Mouse (Mus musculus): ENCODE results near the gene Extl1. TPM values are rescaled to one million over a fixed set of nuclear protein-coding genes. Genes with fewer than 3 reads are reported as not detected.
"Not testable (repeated sequence)": the region's sequence is repeated elsewhere in the genome, so short reads cannot be mapped to it uniquely, and the experiment has no call there.

The Extl1 gene
- polyA plus RNA-seq, 1 experiment = 49.2 TPM

DNA sequence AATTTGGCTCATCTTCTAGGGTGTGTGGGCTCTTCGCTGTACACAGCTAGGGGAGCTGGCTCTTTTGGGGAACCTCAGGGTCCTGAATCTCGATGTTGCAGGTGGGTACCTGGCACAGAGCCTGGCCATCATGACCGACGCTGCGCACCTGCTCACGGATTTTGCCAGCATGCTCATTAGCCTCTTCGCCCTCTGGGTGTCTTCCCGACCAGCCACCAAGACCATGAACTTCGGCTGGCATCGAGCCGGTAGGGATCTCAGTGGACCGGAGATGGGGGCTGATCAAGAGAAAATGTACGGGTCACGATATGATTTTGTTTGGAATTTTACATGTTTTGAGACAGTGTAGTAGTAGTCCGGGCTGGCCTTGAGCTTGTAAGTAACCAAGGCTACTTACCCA lies 37.8 kb downstream of the Extl1 start:
- no peak for TF ChIP-seq CTCF (IDR thresholded peaks at IDR 0.05; ENCODE audit: extremely low read depth, insufficient read depth, low read length)
- TF ChIP-seq POLR2A (IDR thresholded peaks at IDR 0.05; ENCODE audit: extremely low read depth, insufficient read depth, low read length) = no peak
- no peak overlapping the region for H3K4me3 ChIP-seq (ENCODE audit: insufficient read depth, low read length)
- no peaks in the 10 kb centered on the region for H3K4me1 ChIP-seq (ENCODE audit: control insufficient read depth, insufficient read depth, low read length)
- no peak overlapping the region for H3K27ac ChIP-seq (ENCODE audit: insufficient read depth, low read length)

DNA sequence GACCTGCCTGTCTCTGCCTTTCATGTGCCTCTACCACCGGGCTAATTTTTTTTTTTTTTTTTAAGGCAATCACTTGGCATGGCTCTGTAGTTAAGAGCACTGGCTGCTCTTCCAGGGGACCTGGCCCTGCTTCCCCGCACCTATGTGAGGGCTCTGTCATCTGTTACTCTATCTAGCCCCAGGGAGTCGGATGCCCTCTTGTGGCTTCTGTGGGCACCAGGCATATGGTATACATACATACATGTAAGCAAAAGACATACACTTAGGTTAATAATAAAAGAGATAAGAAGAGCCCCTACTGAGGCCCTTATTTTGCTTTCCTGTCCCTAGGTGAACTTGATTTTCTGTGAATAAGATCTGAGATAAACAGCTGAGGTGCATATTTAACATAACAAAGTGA lies 39.0 kb downstream of the Extl1 start:
- no peak overlapping the region for H3K27ac ChIP-seq (ENCODE audit: insufficient read depth, low read length)
- H3K4me3 ChIP-seq (ENCODE audit: insufficient read depth, low read length) = no peak overlapping the region
- TF ChIP-seq POLR2A (IDR thresholded peaks at IDR 0.05; ENCODE audit: extremely low read depth, insufficient read depth, low read length) (no peak), CTCF (IDR thresholded peaks at IDR 0.05; ENCODE audit: extremely low read depth, insufficient read depth, low read length) (no peak)
- no peaks in the 10 kb centered on the region for H3K4me1 ChIP-seq (ENCODE audit: control insufficient read depth, insufficient read depth, low read length)

DNA sequence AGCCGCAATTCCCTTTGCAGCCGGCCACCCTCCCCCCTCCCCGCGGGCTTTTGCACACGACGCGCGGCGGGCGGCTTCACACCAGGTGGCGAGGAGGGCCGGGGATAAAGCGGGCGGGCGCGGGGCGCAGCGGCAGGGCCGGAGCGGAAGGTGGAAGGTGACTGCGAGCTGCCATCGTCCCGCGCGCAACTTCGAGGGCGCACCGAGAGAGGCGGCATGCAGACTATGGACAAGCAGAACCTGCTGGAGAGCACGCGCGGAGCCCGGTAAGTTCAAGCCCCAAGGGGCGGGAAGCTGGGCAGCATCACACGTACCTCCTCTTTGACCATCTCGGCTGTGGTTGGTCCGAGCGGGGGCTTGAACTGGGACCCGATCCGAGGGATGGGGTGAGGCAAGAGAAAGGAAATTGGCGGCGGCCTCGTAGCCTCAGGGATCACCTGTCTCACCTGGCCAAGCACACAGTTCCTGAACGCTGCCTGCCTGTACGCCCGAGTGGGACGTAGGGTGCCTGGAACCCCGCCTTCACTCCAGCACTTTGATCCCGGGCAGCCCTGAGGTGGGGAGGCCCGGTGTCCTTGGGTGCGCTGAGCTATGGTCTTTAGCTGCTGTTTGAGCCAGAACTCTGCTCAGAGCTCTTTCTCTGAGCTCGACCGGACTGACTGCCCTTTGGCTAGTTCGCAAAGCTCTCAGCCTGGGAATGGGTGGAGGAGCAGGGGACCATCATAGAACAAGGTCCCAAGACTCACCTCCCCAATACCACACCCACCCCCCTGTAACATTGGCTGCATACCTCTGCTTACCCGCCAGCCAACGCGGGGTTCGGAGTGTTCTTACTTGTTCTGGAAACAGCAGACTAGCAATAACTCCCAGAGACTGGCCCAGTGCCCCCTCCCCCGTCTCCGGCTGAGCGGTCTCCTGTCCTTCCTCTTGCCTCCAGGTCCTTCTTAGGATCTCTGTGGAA lies 40.3 kb downstream of the Extl1 start, which contains the start of gene Slc30a2:
Slc30a2 (plus strand) TSS at position 111 of the 961 bp plus-strand sequence.
- Histone ChIP-seq H3K27ac (ENCODE audit: insufficient read depth, low read length) (no peak within 1 kb of the TSS), H3K4me1 (ENCODE audit: control insufficient read depth, insufficient read depth, low read length) (no peaks in the 10 kb centered on the region), H3K4me3 (ENCODE audit: insufficient read depth, low read length) (no peak within 1 kb of the TSS)
- TF ChIP-seq POLR2A (IDR thresholded peaks at IDR 0.05; ENCODE audit: extremely low read depth, insufficient read depth, low read length) (no peak), CTCF (IDR thresholded peaks at IDR 0.05; ENCODE audit: extremely low read depth, insufficient read depth, low read length) (no peak)

DNA sequence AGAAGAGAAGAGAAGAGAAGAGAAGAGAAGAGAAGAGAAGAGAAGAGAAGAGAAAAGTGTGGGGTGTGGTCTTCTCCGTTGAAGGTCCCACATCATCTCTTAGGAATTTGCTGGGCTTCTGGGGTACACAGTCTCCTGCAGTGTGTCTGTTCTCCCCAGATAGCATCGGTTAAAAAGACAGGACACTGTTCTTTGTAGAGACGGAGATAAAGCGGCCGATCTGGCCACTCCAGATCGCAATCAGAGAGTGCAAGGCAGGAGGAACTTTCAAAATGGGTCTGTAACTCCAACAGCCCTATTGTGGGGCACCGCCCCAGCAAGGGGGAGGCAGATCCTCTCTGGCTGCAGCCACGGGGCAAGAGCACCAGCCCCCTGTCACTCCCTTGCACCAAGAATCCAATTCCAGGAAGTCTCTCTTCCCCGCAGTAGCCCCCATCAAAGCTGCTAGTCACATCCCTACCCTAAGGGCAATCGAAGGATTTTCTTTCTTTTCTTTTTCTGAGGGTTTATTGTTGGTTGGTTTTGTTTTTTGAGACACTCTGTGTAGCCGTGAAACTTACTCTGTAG lies 41.4 kb downstream of the Extl1 start:
- TF ChIP-seq CTCF (IDR thresholded peaks at IDR 0.05; ENCODE audit: extremely low read depth, insufficient read depth, low read length) = no peak
- no peaks in the 10 kb centered on the region for H3K4me1 ChIP-seq (ENCODE audit: control insufficient read depth, insufficient read depth, low read length)
- H3K4me3 ChIP-seq (ENCODE audit: insufficient read depth, low read length) = no peak overlapping the region
- no peak overlapping the region for H3K27ac ChIP-seq (ENCODE audit: insufficient read depth, low read length)

DNA sequence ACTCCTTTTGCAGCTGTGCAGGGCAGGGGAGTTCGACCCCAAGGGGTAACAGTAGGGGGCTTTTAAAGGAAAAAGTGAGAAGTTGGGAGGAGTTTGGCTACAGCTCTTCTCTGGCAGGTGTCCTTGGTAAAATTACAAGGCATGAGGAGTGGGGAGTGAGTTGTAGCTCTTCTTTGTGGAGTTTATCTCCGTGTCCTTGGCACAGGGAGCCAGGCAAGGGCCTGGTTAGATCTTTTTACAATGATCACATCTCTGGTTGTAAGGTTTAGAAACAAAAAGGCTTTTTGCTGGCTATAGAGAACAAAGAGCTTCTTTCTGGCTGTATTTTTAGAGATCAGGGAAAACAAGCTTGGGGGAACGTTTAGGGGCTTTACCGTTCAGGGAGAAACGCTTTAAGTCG lies 42.4 kb downstream of the Extl1 start:
- not testable (repeated sequence) for H3K27ac ChIP-seq (ENCODE audit: insufficient read depth, low read length); H3K4me1 ChIP-seq (ENCODE audit: control insufficient read depth, insufficient read depth, low read length); H3K4me3 ChIP-seq (ENCODE audit: insufficient read depth, low read length)

DNA sequence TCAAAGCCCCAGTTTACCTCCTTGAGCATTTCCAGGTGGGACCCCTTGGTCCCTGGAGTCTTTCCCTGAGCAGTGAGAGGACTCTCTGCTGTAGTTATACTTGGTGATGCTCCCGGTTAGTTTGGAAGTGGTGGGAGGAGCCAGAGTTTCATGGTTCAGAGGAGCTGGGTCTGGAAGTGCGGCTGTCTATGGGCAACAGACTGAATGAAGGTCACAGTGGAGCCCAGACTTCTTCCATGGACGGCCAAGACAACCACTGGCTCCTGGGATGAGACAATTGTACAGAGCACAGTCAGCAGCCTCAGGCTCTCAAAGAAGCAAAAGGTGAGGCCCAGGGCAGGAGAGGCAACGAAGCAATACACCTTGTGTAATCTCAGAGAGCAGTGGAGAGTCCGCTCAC lies 53.4 kb downstream of the Extl1 start:
- H3K27ac ChIP-seq (ENCODE audit: insufficient read depth, low read length) = no peak overlapping the region
- TF ChIP-seq POLR2A (IDR thresholded peaks at IDR 0.05; ENCODE audit: extremely low read depth, insufficient read depth, low read length) (no peak), CTCF (IDR thresholded peaks at IDR 0.05; ENCODE audit: extremely low read depth, insufficient read depth, low read length) (no peak)
- H3K4me3 ChIP-seq (ENCODE audit: insufficient read depth, low read length) = no peak overlapping the region
- no peaks in the 10 kb centered on the region for H3K4me1 ChIP-seq (ENCODE audit: control insufficient read depth, insufficient read depth, low read length)

DNA sequence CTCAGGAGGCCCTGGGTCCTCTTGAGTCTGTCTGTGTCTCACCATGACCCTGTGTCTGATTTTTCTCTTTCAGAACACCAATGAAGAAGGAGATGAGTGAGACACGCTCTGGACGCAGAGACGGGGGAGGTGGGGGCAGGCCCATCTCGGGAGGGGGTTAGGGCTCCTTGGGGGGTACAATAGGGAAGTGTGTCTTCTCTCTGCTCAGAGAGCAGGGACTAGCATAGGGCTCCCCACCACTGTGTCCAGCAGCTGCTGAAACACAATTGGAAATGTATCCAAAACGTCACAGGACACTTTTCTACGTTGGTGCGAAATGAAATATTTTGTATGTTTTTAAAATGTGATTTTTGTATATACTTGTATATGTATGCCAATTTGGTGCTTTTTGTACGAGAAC lies 54.8 kb downstream of the Extl1 start:
- H3K4me3 ChIP-seq (ENCODE audit: insufficient read depth, low read length) = no peak overlapping the region
- H3K27ac ChIP-seq (ENCODE audit: insufficient read depth, low read length) = no peak overlapping the region
- no peaks in the 10 kb centered on the region for H3K4me1 ChIP-seq (ENCODE audit: control insufficient read depth, insufficient read depth, low read length)
- TF ChIP-seq CTCF (IDR thresholded peaks at IDR 0.05; ENCODE audit: extremely low read depth, insufficient read depth, low read length) (no peak), POLR2A (IDR thresholded peaks at IDR 0.05; ENCODE audit: extremely low read depth, insufficient read depth, low read length) (no peak)

DNA sequence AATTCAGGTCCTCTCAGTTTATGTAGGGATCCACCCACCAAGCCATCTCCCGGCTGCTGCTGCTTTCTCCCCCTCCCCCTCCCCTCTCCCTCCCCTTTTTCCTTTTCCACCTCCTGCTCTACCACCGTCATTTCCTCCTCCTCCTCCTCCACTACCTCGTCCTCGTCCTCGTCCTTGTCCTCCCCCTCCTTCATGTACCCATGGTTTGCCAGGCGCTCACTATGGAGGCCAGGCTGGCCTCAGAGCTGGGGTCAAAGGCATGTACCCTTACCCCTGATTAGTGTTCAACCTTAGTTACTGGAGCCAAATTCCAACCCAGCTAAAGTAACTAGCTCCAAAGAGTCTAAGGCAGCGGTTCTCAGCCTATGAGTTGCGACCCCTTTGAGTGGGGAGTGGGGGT lies 55.5 kb downstream of the Extl1 start:
- TF ChIP-seq CTCF (IDR thresholded peaks at IDR 0.05; ENCODE audit: extremely low read depth, insufficient read depth, low read length) (no peak), POLR2A (IDR thresholded peaks at IDR 0.05; ENCODE audit: extremely low read depth, insufficient read depth, low read length) (no peak)
- Histone ChIP-seq H3K4me3 (ENCODE audit: insufficient read depth, low read length) (no peak overlapping the region), H3K27ac (ENCODE audit: insufficient read depth, low read length) (no peak overlapping the region), H3K4me1 (ENCODE audit: control insufficient read depth, insufficient read depth, low read length) (no peaks in the 10 kb centered on the region)

DNA sequence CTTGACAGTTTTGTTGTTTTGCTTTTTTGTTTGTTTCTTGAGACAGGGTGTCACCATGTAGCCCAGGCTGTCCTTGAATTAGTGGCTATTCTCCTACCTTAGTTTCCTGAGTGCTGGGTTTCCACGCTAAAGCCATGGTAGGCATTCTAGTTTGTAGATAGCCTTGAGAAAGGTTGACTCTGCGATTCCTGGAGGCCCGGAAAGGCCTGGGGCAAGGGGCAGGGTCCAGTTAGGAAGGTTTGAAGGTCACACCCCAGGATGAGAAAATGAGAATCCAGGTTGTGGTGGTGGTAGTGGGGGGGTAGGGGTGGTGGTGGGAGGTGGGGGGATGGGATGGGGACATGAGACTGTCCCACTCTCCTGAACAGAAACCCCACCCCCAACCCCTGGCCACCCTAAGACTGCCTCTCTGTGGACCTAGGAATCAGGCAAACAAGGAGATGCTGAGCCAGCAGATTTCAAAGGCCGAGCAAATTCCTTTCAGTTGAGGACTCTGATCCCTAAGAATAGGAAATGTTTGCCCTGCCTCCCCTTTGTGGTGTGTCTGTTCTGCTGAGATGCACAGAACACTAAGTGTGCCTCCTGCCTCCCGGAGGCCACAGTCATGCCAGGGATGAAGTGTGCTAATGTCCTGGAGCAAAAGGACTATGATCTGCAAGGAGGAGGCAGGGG lies 56.7 kb downstream of the Extl1 start:
- TF ChIP-seq CTCF (IDR thresholded peaks at IDR 0.05; ENCODE audit: extremely low read depth, insufficient read depth, low read length) (no peak), POLR2A (IDR thresholded peaks at IDR 0.05; ENCODE audit: extremely low read depth, insufficient read depth, low read length) (no peak)
- H3K27ac ChIP-seq (ENCODE audit: insufficient read depth, low read length) = no peak overlapping the region
- no peak overlapping the region for H3K4me3 ChIP-seq (ENCODE audit: insufficient read depth, low read length)
- no peaks in the 10 kb centered on the region for H3K4me1 ChIP-seq (ENCODE audit: control insufficient read depth, insufficient read depth, low read length)

DNA sequence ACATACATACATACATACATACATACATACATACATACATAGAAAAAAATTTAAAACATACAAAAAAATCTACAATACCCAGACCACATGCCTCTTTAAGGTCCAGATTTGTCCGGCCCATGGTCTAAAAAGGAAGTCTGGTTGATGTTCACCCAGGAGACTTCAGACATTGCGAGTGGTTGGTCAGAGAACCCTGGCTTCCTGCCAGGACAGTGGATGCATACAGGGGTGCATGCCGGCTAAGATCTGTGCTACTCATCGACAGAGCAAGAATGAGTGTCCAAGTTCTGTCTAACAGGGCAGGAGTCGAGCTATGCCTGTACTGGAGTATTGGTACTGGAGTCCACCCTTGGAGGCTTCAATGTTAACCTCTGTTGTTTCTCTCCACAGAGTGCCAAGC lies 59.0 kb downstream of the Extl1 start:
- no peaks in the 10 kb centered on the region for H3K4me1 ChIP-seq (ENCODE audit: control insufficient read depth, insufficient read depth, low read length)
- H3K27ac ChIP-seq (ENCODE audit: insufficient read depth, low read length) = no peak overlapping the region
- H3K4me3 ChIP-seq (ENCODE audit: insufficient read depth, low read length) = no peak overlapping the region
- TF ChIP-seq CTCF (IDR thresholded peaks at IDR 0.05; ENCODE audit: extremely low read depth, insufficient read depth, low read length) (no peak), POLR2A (IDR thresholded peaks at IDR 0.05; ENCODE audit: extremely low read depth, insufficient read depth, low read length) (no peak)
